Mouse (Mus musculus) spleen, adult 2 months (tissue): ENCODE data around the gene Sart3.

Source experiments
- CTCF ChIP-seq: fragments of 200-500 bp; IDR thresholded peaks from 2 replicates; pipeline ENCODE4 v1.5.1; 2011; ENCODE audit warnings: mild to moderate bottlenecking, inconsistent platforms; ENCODE audit not compliant: insufficient read depth, insufficient read length, insufficient replicate concordance; ENCODE audit errors: extremely low read depth
- POLR2A ChIP-seq: fragments of 200-500 bp; IDR thresholded peaks from 2 replicates; pipeline ENCODE4 v1.6.1; 2011; ENCODE audit warnings: low read depth, low read length, inconsistent platforms

DNA sequence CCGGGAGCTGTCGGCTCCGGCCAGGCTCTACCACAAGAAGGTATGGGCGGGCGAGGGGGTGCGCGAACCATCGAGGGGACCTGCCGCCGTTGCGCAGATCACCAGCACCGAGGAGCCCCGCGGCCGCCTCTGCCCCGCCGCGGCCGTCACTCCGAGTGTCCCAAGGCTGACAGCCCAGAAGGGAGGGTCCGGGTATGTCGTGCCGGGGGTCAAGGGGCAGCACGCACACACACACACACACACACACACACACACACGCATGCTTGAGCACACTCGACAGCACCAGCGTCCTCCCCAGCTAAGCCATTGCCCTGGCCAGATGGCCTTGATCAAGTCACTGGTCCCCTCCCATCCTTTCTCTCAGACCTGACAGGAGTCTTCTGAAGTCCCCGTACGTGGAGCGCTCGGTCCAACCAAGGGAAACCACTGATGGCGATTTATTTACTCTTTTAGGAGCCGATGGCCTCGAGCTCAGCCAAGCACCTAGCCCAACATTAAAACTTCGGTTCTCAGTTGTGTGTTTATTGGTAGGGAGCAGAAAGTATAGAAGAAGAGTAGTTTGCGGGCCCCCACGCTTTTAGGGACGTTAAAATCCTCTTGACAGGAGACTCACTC lies 702 bp upstream of the Sart3 start:
- TF ChIP-seq CTCF (no peak), POLR2A (no peak)
